Mouse (Mus musculus) stomach, postnatal 0 days (tissue): Measurements from ENCODE around the gene Nr1i2.

Source experiments
- CTCF ChIP-seq: IDR thresholded peaks from 2 replicates; pipeline ENCODE4 v1.5.1; 2016; ENCODE audit warnings: antibody characterized with exemption, low read depth, mild to moderate bottlenecking, moderate library complexity
- EP300 ChIP-seq: optimal IDR thresholded peaks from 2 replicates; pipeline ENCODE3; 2016; ENCODE audit warnings: antibody characterized with exemption

GRCm38 (mm10) chr16:38248331-38248961, 46.2 kb downstream of the Nr1i2 start:
- no peak for TF ChIP-seq CTCF
- no peak for TF ChIP-seq EP300
